Mouse (Mus musculus) CH12.LX (cell line): ENCODE measurements around the gene Atp1b4. TPM values are rescaled to one million over a fixed set of nuclear protein-coding genes. Genes with fewer than 3 reads are reported as not detected.
"Not testable (repeated sequence)": the region's sequence is repeated elsewhere in the genome, so short reads cannot be mapped to it uniquely, and the experiment has no call there.

Experiments used
- DNase-seq: peaks from one replicate; pipeline ENCODE4 v3.0.0-alpha.2; 2013; ENCODE audit errors: extremely low read depth
- H3K27ac ChIP-seq: 2 replicates; pipeline ENCODE4 v1.5.1; 2012; ENCODE audit warnings: low read depth, mild to moderate bottlenecking, control low read depth, moderate library complexity; ENCODE audit not compliant: insufficient read depth
- H3K27me3 ChIP-seq: replicated peaks from 2 replicates; pipeline ENCODE3; 2012; ENCODE audit warnings: inconsistent platforms
- H3K36me3 ChIP-seq, 2 experiments: replicated peaks in 1 of 2; 2 replicates each; pipeline versions ENCODE3 to v1.6.1; 2012; ENCODE audit warnings: inconsistent platforms in 1 of 2, low read length in 1 of 2, mild to moderate bottlenecking in 1 of 2, mixed read lengths in 1 of 2, moderate library complexity in 1 of 2; ENCODE audit not compliant: control insufficient read depth in 1 of 2, insufficient read depth in 1 of 2
- H3K4me1 ChIP-seq, 2 experiments: 2 replicates each; pipeline ENCODE4 v1.6.1; 2012; ENCODE audit warnings: inconsistent platforms in 1 of 2, moderate library complexity in 1 of 2; ENCODE audit not compliant: insufficient read depth in 2 of 2, control insufficient read depth in 1 of 2
- H3K4me2 ChIP-seq: 2 replicates; pipeline ENCODE4 v1.6.1; 2012; ENCODE audit warnings: low read depth, mild to moderate bottlenecking, control low read depth; ENCODE audit not compliant: poor library complexity, insufficient read depth, severe bottlenecking
- H3K4me3 ChIP-seq, 3 experiments: fragments of 150-350 bp in 1 of 3; sonication (generic) in 1 of 3; replicated peaks in 1 of 3; 2 replicates each; pipeline versions ENCODE3 to v1.5.1; 2011 to 2012; ENCODE audit warnings: low read depth in 2 of 3, low read length in 2 of 3, mild to moderate bottlenecking in 2 of 3, moderate library complexity in 2 of 3, control low read depth in 1 of 3, improper control_type of control experiment in 1 of 3, inconsistent platforms in 1 of 3, mixed read lengths in 1 of 3; ENCODE audit not compliant: poor library complexity in 1 of 3
- H3K79me2 ChIP-seq: replicated peaks from 2 replicates; pipeline ENCODE4 v1.6.1; 2012; ENCODE audit warnings: mild to moderate bottlenecking, moderate library complexity; ENCODE audit not compliant: control insufficient read depth, poor library complexity, insufficient read depth, severe bottlenecking; ENCODE audit errors: extremely low read depth
- H3K9ac ChIP-seq: 2 replicates; pipeline ENCODE4 v1.6.1; 2012; ENCODE audit warnings: low read depth, mild to moderate bottlenecking, control low read depth, moderate library complexity; ENCODE audit not compliant: insufficient read depth
- H3K9me3 ChIP-seq: replicated peaks from 2 replicates; pipeline ENCODE3; 2012; ENCODE audit warnings: low read length, inconsistent platforms, mixed read lengths
- dilution Hi-C: fragments of 300-500 bp; cut with MboI; formaldehyde crosslinking; loops from 2 replicates; pipeline ENCODE4 v1.14.3; 2020; ENCODE audit warnings: low sequenced_read_pairs; ENCODE audit not compliant: extremely low pct_unique_long_range_greater_than_20kb, extremely low pct_ligation_motif_present
- in situ Hi-C: fragments of 300-500 bp; cut with MboI; formaldehyde crosslinking; loops from 3 replicates; pipeline ENCODE4 v1.14.3; 2019; ENCODE audit warnings: low sequenced_read_pairs, low pct_ligation_motif_present, low pct_unique_long_range_greater_than_20kb, mixed read lengths
- polyA plus RNA-seq: library from polyadenylated mRNA; unstranded; fragments of >175 nt; gene quantifications from 2 replicates; pipeline ENCODE4 v1.2.1, GENCODE M21; 2012; ENCODE audit warnings: low read depth; ENCODE audit not compliant: insufficient read length
- total RNA-seq, 2 experiments: library from RNA; depleted of rRNA; stranded (reverse); fragments of 300-350 nt in 1 of 2; fragments of >200 nt in 1 of 2; gene quantifications; 2 replicates each; pipeline ENCODE4 v1.2.3; 2012 to 2014

Gene Atp1b4
- total and polyA plus RNA-seq, 3 experiments, result not detected

GRCm38 (mm10) chrX:38364621-38365020 is 48.6 kb downstream of the Atp1b4 start:
- H3K4me2 ChIP-seq, H3K79me2 ChIP-seq, in situ Hi-C loops, H3K9ac ChIP-seq, H3K4me1 ChIP-seq, H3K4me3 ChIP-seq, DNase-seq, H3K9me3 ChIP-seq, H3K36me3 ChIP-seq, dilution Hi-C loops, H3K27me3 ChIP-seq, H3K27ac ChIP-seq: not testable (repeated sequence)

GRCm38 (mm10) chrX:38373169-38373568 is 57.2 kb downstream of the Atp1b4 start:
- DNase-seq, H3K27me3 ChIP-seq, H3K9me3 ChIP-seq, in situ Hi-C loops, H3K27ac ChIP-seq, H3K4me2 ChIP-seq, H3K79me2 ChIP-seq, H3K4me3 ChIP-seq, H3K9ac ChIP-seq, dilution Hi-C loops, H3K4me1 ChIP-seq, H3K36me3 ChIP-seq: not testable (repeated sequence)

Other genes with a start within 250 kb of the Atp1b4 start
- gene Rhox10, start 249.7 kb upstream of the Atp1b4 start, total RNA-seq (2012; rRNA removed), result not detected in 2 replicates
- not detected in 2 replicates for gene Rhox10, start 249.7 kb upstream of the Atp1b4 start, total RNA-seq (2014; rRNA removed)
- gene Rhox10, start 249.7 kb upstream of the Atp1b4 start, polyA plus RNA-seq, result not detected in 2 replicates
- gene Rhox11, start 231.0 kb upstream of the Atp1b4 start, total RNA-seq (2012; rRNA removed), result not detected in 2 replicates
- not detected in 2 replicates for gene Rhox11, start 231.0 kb upstream of the Atp1b4 start, total RNA-seq (2014; rRNA removed)
- gene Rhox11, start 231.0 kb upstream of the Atp1b4 start, polyA plus RNA-seq, result not detected in 2 replicates
- not detected in 2 replicates for gene Rhox12, start 205.3 kb upstream of the Atp1b4 start, total RNA-seq (2012; rRNA removed)
- not detected in 2 replicates for gene Rhox12, start 205.3 kb upstream of the Atp1b4 start, total RNA-seq (2014; rRNA removed)
- gene Rhox12, start 205.3 kb upstream of the Atp1b4 start, polyA plus RNA-seq, result not detected in 2 replicates
- gene Rhox13, start 195.0 kb upstream of the Atp1b4 start, total RNA-seq (2012; rRNA removed), result 223 and 280 TPM in 2 replicates
- 2.1 and 2.6 TPM in 2 replicates for gene Rhox13, start 195.0 kb upstream of the Atp1b4 start, total RNA-seq (2014; rRNA removed)
- 12.9 and 14.2 TPM in 2 replicates for gene Rhox13, start 195.0 kb upstream of the Atp1b4 start, polyA plus RNA-seq
- gene Zbtb33, start 126.4 kb upstream of the Atp1b4 start, total RNA-seq (2012; rRNA removed), result 14.0 and 15.4 TPM in 2 replicates
- 25.0 and 26.4 TPM in 2 replicates for gene Zbtb33, start 126.4 kb upstream of the Atp1b4 start, total RNA-seq (2014; rRNA removed)
- 10.0 and 10.7 TPM in 2 replicates for gene Zbtb33, start 126.4 kb upstream of the Atp1b4 start, polyA plus RNA-seq
- 0.29 and 0.30 TPM in 2 replicates for gene Tmem255a, start 63.7 kb upstream of the Atp1b4 start, total RNA-seq (2012; rRNA removed)
- gene Tmem255a, start 63.7 kb upstream of the Atp1b4 start, total RNA-seq (2014; rRNA removed), result 0.63 and 0.68 TPM in 2 replicates
- 1.4 TPM in 2 replicates for gene Tmem255a, start 63.7 kb upstream of the Atp1b4 start, polyA plus RNA-seq
- gene Lamp2, start 140.3 kb downstream of the Atp1b4 start, total RNA-seq (2012; rRNA removed), result 32.1 and 35.3 TPM in 2 replicates
- gene Lamp2, start 140.3 kb downstream of the Atp1b4 start, total RNA-seq (2014; rRNA removed), result 66.2 and 72.9 TPM in 2 replicates
- 65.5 and 79.9 TPM in 2 replicates for gene Lamp2, start 140.3 kb downstream of the Atp1b4 start, polyA plus RNA-seq